Mouse (Mus musculus) ES-E14 (cell line): ENCODE data around the gene Olfr427. TPM values are rescaled to one million over a fixed set of nuclear protein-coding genes. Genes with fewer than 3 reads are reported as not detected.

ENCODE experiments used
- DNase-seq: peaks from one replicate; pipeline ENCODE4 v3.0.0-alpha.2; 2013; ENCODE audit warnings: low read depth, low spot score
- H3K27ac ChIP-seq: 2 replicates; pipeline ENCODE4 v1.5.1; 2012; ENCODE audit warnings: low read depth, mild to moderate bottlenecking, low read length, moderate library complexity, mixed read lengths; ENCODE audit not compliant: poor library complexity, insufficient read depth, severe bottlenecking
- H3K36me3 ChIP-seq: 2 replicates; pipeline ENCODE4 v1.6.1; 2012; ENCODE audit warnings: mild to moderate bottlenecking, low read length, moderate library complexity, mixed read lengths; ENCODE audit not compliant: control insufficient read depth, poor library complexity, insufficient read depth, severe bottlenecking
- H3K4me1 ChIP-seq, 2 experiments: fragments of 150-350 bp in 1 of 2; sonication (generic) in 1 of 2; 2 replicates each; pipeline ENCODE4 v1.6.1; 2012; ENCODE audit warnings: low read length in 2 of 2, mild to moderate bottlenecking in 1 of 2, mixed read lengths in 1 of 2; ENCODE audit not compliant: control insufficient read depth in 2 of 2, insufficient read depth in 2 of 2, poor library complexity in 1 of 2
- H3K4me3 ChIP-seq, 2 experiments: fragments of 150-350 bp in 1 of 2; sonication (generic) in 1 of 2; 2 replicates each; pipeline ENCODE4 v1.5.1; 2012; ENCODE audit warnings: low read length in 2 of 2, low read depth in 1 of 2, mild to moderate bottlenecking in 1 of 2, mixed read lengths in 1 of 2; ENCODE audit not compliant: insufficient read depth in 1 of 2, poor library complexity in 1 of 2, severe bottlenecking in 1 of 2
- H3K9ac ChIP-seq: 2 replicates; pipeline ENCODE4 v1.6.1; 2012; ENCODE audit warnings: low read depth, mild to moderate bottlenecking, low read length, mixed read lengths; ENCODE audit not compliant: poor library complexity, insufficient read depth, severe bottlenecking
- H3K9me3 ChIP-seq: fragments of 150-350 bp; sonication (generic); 2 replicates; pipeline ENCODE4 v1.6.1; 2012; ENCODE audit warnings: low read depth, mild to moderate bottlenecking, low read length; ENCODE audit not compliant: control insufficient read depth, insufficient read depth
- CHD2 ChIP-seq: IDR thresholded peaks from 2 replicates; pipeline ENCODE4 v1.6.1; 2014; ENCODE audit warnings: mild to moderate bottlenecking, low read depth, low read length, inconsistent platforms
- HCFC1 ChIP-seq: IDR thresholded peaks from 2 replicates; pipeline ENCODE4 v1.6.1; 2012; ENCODE audit warnings: low read length, inconsistent platforms, borderline replicate concordance; ENCODE audit not compliant: insufficient read depth
- MAFK ChIP-seq: IDR thresholded peaks from 2 replicates; pipeline ENCODE4 v1.6.1; 2014; ENCODE audit warnings: mild to moderate bottlenecking, low read depth, low read length, inconsistent platforms; ENCODE audit not compliant: insufficient read depth
- ZC3H11A ChIP-seq: IDR thresholded peaks from 2 replicates; pipeline ENCODE4 v1.6.1; 2012; ENCODE audit warnings: low read depth, mild to moderate bottlenecking, inconsistent platforms, low read length, borderline replicate concordance
- ZNF384 ChIP-seq: IDR thresholded peaks from 2 replicates; pipeline ENCODE4 v1.6.1; 2012; ENCODE audit warnings: low read depth, low read length, inconsistent platforms
- in situ Hi-C, 2 experiments: fragments of 600-800 bp; cut with MboI; formaldehyde crosslinking; loops; one replicate each; pipeline ENCODE4 v1.15.1; 2025; ENCODE audit warnings: low sequenced_read_pairs in 2 of 2, inconsistent platforms in 1 of 2; ENCODE audit not compliant: unreplicated experiment in 2 of 2
- total RNA-seq: library from RNA; depleted of rRNA; stranded (reverse); fragments of 300-350 nt; gene quantifications from 2 replicates; pipeline ENCODE4 v1.2.3, GENCODE M21; 2012; rRNA removed

Olfr427 gene
- total RNA-seq, 1 experiment: not detected

DNA sequence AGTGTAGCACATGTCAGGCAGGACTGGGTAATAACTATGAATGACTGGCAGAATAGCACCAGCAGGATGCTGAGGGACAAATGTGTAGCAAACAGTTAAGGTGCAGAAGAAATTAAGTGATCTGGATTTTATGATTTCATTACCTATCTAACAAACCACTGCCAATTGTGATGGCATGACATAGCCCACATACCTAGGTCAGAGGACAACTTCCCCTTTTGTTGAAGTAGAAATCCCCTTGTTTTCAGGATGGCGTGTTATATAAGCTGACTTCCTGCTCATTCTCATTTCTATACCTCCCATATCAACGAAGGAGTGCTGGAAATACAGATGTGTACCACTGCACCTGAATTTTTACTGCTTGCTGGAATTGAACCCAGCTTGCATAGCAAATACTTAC, 44.7 kb downstream of the Olfr427 start:
- Histone ChIP-seq H3K4me3 (no peak overlapping the region), H3K36me3 (no peaks in the 10 kb centered on the region), H3K9me3 (no peaks in the 10 kb centered on the region), H3K9ac (no peak overlapping the region), H3K27ac (no peak overlapping the region), H3K4me1 (no peaks in the 10 kb centered on the region)
- TF ChIP-seq ZNF384 (no peak), MAFK (no peak), CHD2 (no peak), HCFC1 (no peak), ZC3H11A (no peak)
- no peak for DNase-seq
- in situ Hi-C loops: no loop called here

DNA sequence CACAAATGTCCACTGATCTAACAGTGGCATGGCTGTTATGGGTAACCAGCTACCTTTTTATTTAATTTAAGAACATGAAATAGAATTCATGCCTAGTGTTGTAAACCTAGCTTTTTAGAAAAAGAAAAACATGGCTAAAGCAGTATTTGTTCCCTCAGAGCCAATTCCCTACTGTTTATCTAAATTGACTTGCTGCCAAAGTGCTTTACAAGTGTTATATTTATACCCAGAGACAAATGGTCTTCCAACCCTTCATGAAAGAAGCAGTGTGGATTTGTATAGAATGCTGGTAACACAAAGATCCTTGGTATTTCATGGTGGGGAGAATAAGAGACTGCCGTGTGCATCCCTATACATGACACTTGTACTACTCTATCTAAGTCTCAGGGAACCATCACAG, 50.0 kb downstream of the Olfr427 start:
- TF ChIP-seq CHD2 (no peak), HCFC1 (no peak), ZNF384 (no peak)
- Histone ChIP-seq H3K36me3 (no peaks in the 10 kb centered on the region), H3K9me3 (no peaks in the 10 kb centered on the region), H3K4me3 (no peak overlapping the region), H3K9ac (no peak overlapping the region), H3K27ac (no peak overlapping the region), H3K4me1 (no peaks in the 10 kb centered on the region)
- no peak for DNase-seq
- in situ Hi-C loops: no loop called here

DNA sequence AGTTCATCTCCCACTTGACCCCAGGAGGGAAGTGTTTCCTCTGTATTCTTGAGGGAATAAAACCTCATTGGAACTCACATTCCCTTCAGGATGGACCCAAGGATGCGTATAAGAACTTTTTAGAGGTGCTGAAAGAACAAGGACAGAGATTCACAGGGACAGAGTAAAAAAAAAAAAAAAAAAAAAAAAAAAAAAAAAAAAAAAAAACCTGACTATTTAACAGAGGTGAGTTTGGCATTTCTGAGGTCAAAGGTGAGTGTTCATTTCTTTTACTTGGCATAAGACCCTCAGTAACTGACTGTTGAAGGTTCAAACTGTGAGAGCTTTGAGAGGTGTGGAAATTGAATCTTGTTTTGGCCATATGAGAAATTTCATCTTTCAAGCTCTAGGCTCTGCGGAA, 52.6 kb downstream of the Olfr427 start:
- in situ Hi-C loops: no loop called here

More for the DNA sequence above, 52.6 kb downstream of the Olfr427 start:
- DNase-seq: no peak
- H3K27ac ChIP-seq: no peak overlapping the region
- H3K36me3 ChIP-seq: no peaks in the 10 kb centered on the region
- H3K4me3 ChIP-seq: no peak overlapping the region
- H3K4me1 ChIP-seq: no peaks in the 10 kb centered on the region
- no peaks in the 10 kb centered on the region for H3K9me3 ChIP-seq
- no peak overlapping the region for H3K9ac ChIP-seq
- no peak for TF ChIP-seq HCFC1
- peak; percentile 55; the same call in 1 of the 2 replicates for TF ChIP-seq ZNF384
- no peak for TF ChIP-seq ZC3H11A

Other genes with a start within 250 kb of the Olfr427 start
- 0.80 TPM in 1 of 2 replicates, not detected in the other for gene Ifi211, start 183.8 kb upstream of the Olfr427 start, total RNA-seq
- gene Mndal, start 154.4 kb upstream of the Olfr427 start, total RNA-seq: 0.40 TPM in 1 of 2 replicates, not detected in the other
- gene Ifi203, start 154.2 kb upstream of the Olfr427 start, total RNA-seq: 0.27 TPM in 1 of 2 replicates, not detected in the other
- gene Ifi202b, start 114.1 kb upstream of the Olfr427 start, total RNA-seq: 0.11 and 2.2 TPM in 2 replicates
- gene Ifi205, start 65.1 kb upstream of the Olfr427 start, total RNA-seq: not detected in 2 replicates
- not detected in 2 replicates for gene Olfr433, start 56.2 kb upstream of the Olfr427 start, total RNA-seq
- not detected in 2 replicates for gene Olfr432, start 47.7 kb upstream of the Olfr427 start, total RNA-seq
- not detected in 2 replicates for gene Olfr430, start 30.3 kb upstream of the Olfr427 start, total RNA-seq
- gene Olfr429, start 12.6 kb upstream of the Olfr427 start, total RNA-seq: not detected in 2 replicates
- not detected in 2 replicates for gene Olfr231, start 24.3 kb downstream of the Olfr427 start, total RNA-seq
- not detected in 2 replicates for gene Olfr424, start 34.6 kb downstream of the Olfr427 start, total RNA-seq
- not detected in 2 replicates for gene Olfr420, start 58.7 kb downstream of the Olfr427 start, total RNA-seq
- gene Spta1, start 75.9 kb downstream of the Olfr427 start, total RNA-seq: 3.8 and 5.1 TPM in 2 replicates
- gene Olfr419, start 155.2 kb downstream of the Olfr427 start, total RNA-seq: 0.18 TPM in 1 of 2 replicates, not detected in the other
- not detected in 2 replicates for gene Mptx1, start 233.6 kb downstream of the Olfr427 start, total RNA-seq